Mouse (Mus musculus): Measurements from ENCODE around the gene Asb13. TPM values are rescaled to one million over a fixed set of nuclear protein-coding genes. Genes with fewer than 3 reads are reported as not detected.

Asb13 gene
- 1 to 10 TPM; 5.4 to 8.4 TPM for total RNA-seq (2021)

DNA sequence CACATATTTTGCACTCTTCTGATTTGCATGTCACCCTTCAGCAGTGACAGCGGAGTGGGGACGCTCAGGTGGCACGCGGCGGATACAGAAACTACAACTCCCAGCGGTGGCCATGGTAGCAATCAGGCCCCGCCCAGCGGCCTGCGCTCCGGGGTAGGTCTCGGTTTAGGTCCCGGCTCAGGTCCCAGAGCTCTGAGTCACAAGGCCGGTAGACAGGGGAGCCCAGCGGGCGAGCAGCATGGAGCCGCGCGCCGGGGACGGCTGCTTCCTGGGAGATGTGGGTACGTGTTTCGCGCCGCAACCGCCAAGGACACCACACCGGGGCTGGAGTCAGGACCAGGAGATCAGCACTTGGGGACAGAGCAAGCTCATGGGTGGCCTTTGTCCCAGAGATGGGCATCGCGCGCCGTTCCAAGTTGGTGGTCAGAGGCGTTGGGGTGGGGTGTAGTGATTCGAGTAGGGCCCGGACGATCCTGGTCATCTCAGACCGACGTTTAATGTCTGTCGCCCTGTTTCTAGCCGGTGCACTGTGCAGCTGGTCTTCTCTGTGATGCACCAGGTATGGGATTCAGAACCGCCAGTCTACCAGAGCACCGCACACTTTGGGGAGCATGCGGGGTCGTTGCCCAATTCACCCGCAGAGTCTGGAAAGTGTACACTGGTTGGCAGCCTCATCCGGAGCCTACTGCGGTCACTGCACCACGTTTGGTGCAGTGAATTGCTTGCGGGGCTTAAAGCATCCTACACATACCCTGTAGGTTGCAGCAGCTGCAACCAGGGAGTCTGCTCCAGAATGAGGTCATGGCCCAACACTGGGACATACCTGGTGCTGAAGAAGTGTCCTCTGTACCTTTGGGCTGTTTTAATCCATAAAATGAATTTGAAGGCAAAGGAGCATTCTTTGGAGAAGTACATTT lies at the start of gene Asb13:
Gene Asb13 (plus strand): TSS at position 138 of the 917 bp plus-strand sequence.
- DNase-seq = peak; percentile 82

DNA sequence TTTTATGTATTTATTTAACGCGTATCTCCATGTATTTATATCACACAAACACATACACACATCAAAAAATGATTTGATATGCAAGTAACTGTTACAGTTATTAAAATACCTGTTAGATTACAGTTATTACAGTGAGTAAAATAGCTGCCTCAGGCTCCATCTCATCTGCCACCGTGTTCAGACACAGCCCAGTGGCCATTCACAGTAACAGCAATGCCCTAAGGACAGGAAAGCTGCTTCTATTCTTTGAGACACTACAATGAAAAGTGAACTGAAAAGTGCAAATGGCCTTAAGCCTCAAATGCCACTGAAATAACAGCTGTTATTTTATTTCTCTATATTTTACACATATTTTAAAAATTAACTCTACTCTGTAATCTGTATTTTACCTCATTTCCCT lies 43.0 kb upstream of the Asb13 start:
- DNase-seq = peak; percentile 13

DNA sequence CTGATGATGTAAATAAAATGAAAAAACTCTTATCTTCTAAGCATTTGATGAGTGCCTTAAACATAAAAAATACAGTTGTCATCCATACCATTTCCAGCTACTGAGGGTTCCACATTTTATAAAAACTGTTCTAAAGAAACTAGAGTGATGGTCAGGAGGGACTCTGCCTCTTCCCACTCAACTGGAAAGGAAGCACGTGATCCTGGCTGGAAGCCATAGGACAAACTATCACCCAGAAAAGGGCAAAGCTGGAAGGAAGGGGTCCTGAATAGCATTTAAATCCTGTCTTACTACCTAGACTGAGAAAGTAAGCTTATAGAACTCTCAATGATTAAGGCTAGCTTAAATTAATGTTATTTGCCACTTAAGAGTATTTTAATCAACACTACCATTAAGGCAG lies 39.5 kb upstream of the Asb13 start:
- DNase-seq = no peak

DNA sequence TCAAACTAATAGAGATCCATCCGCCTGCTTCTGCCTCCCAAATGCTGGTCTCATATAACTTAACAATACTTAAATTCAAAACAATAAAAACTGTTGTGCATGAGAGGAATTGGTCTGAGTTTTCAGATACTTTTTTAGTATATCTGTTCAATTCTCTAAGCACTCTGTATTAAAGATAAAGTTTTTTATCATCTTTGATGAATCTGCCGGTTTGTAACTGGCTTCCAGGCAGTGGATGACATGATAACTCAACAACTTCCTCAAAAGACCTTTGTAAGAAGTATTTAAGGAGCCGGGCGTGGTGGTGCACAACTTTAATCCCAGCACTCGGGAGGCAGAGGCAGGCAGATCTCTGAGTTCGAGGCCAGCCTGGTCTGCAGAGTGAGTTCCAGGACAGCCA lies 37.6 kb upstream of the Asb13 start:
- DNase-seq = no peak

DNA sequence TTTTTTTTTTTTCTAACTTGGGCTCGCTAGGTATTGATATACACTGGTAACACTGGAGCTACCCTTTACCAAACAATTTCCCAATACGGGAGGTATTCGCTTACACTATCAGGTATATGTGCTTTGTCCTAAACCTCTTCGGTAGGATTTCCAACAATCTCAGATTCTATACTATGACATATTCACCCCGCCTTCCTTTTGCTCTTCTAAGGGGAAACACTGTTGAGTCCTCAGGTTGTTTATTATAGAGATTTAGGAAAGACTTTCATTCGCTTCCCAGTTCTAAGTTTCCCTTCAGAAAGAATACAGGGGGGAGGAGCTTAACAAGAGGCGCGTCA lies 24.1 kb upstream of the Asb13 start:
- no peak for DNase-seq

DNA sequence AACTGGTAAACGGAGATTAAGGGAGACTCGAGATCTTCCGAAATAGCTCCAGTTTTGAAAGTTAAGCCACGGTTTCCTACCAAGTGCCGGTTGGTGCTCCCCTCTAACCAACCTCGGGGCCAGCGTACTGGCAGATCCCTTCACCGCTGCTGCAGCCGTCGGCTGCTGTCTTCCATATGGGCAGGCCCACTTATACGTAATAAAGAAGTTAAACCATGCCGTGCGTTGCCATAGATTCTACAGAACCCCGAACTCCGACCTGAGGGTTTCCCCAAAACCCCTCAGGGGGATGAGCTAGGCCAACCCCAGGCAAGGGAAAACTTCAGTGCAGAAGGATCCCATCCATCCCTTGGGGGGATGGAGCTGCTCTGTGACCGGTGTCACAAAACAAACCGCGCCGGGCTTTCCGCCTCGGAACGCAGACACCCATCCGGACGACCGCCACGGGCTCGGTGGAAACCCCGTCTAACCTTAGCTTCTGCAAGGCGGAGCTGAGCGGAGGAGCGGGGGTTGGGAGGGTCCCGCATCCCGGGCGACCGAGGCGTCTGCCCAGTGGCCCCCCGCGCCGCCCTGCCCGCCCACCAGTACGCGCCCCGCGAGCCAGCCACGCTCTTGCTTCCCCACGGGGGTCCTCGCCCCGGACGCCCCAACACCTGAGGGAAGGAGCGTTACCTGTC lies 23.6 kb upstream of the Asb13 start:
- DNase-seq = peak; percentile 46

DNA sequence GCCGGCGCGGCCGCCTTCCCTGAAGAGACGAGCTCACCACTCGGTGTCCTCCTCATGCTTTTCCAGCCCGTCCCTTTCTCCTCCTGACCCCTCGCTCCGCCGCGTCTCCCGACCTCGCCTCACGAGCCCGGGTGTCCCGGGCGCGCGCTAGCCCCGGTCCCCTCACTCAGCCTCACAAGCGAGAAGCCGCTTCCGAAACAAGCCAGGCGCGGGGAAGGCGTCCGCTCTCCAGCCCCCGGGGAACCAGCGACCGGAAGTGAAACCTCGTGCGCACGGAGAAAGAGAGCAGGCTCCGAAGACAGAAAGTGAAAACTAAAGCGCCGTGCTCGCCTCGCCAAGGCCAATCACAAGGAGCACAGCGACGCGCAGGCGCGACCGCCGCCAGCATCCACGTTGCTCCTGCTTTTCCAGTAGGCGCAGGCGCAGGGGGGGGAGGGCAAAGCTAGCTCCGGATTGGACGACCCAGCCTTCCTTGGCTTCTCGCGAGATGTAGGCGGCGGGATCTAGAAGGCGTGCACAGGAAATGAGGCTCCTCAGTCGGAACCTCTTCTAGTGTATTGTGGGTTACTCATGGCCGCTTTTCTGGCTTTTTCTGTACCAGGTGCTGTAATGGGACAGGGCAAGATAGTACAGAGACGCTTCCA lies 22.9 kb upstream of the Asb13 start, which contains the start of gene Fam208b:
Gene Fam208b (minus strand): TSS at position 314 of the 644 bp plus-strand sequence.
- DNase-seq = peak; percentile 98

DNA sequence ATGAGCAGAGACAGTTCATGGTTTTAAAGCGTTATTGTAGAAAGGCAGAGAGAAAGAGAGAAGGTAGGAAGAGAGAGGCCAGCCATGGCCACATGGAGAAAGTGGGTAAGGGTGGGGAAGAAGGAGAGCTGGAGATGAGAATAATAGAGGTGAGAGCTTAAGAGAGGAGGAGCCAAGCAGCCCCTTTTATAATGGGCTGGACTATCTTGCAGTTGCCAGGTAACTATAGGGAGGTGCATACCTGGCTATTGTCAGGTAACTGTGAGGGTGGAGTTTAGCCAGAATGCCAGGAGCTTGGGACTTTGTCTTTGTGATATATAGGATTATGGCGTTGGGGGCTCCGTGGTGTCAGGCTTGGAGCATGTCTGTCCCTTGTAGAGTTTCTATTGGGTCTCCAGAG lies 6.7 kb upstream of the Asb13 start:
- DNase-seq = no peak

DNA sequence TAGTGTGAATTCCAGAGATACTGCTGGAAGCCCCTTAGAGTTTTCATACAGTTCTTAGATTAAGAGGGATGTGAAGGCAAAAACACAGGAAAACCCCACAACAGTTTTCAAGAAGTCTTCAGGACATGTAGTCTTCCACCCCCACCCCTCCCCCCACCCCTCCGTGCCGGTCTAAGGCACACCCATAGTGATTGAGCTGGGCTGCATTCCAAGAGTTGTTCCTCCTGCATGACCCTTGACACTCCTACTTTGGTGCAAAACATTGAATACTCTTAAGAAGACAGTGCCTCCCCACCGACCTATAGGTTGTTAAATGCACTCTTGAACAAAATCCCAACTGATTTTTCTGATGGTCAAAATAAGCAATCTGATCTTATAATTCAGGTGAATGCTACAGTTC lies 5.7 kb upstream of the Asb13 start:
- DNase-seq = no peak

DNA sequence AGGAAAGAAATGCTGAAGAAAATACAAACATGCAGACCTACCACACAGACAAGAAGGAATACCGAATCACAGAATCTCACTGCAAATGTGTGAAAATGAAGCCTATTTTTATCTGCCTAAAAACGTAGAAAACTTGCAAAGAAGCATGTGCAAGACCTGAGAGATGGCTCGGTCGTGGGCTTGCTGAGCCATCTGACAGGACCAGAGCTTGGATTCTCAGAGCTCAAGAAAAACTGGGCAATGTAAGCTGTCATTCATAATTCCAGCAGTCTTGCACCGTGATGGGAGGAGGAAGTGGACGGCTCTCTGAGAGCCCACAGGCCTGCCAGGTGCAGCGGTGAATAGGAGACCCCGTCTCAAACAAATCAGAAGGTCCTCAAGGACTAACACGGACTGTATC lies 1.3 kb upstream of the Asb13 start:
- DNase-seq = no peak

DNA sequence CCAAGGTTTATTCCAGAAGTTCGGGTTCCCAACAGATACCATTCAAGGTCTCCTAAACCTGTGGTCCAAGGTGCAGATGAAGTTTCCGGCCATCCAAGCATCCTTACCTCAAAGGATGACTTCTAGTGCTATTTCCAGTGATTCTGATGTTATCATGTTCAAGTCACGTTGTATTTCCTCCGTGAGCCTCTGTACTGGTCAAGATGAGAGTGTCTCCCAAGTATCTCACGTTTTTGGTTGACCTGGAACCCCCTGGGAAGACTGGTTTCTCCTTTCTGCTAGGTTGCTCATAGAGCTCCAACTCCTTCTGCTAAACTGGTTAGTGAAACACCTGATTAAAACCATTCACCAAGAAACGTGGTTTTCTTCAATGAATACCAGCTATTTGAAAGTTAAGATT lies 701 bp upstream of the Asb13 start:
- no peak for DNase-seq

DNA sequence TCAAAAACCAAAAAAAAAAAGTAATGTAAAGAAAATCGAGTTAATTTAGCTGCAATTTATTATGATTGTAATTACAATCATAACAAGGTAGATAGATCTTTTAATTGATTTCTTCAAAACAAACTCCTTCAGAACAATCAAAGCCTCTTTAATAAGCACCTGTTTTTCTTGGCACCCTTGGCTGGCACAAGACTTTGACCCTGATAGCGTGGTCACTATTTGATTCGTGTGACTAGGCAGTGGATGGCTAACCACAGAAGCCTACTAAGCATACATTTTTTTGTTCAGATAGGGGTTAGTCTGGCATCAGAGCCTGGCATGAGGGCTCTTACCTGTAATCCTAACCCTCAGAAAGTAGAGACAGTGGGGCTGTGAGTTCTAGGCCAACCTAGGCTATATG lies 1.2 kb downstream of the Asb13 start:
- DNase-seq = no peak

DNA sequence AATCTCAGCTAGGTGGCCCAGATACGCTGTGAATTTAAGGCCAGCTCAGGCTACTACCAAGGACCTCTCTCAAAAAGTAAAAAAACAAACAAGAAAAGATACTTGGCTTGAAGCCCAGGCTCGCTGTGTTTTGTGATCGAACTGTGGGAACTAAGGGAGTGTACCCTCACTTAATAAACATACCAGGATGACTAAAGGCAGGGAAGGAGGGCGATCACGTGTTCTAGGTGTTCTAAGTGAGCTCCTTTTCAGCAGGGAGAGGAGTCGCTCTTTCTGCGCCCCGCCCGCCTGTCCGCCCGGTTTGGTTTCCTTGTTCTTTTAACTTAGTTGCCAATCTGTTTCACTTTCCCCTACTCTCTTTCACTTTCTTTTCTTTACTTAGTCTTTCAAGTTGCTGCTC lies 3.0 kb downstream of the Asb13 start:
- DNase-seq = no peak

DNA sequence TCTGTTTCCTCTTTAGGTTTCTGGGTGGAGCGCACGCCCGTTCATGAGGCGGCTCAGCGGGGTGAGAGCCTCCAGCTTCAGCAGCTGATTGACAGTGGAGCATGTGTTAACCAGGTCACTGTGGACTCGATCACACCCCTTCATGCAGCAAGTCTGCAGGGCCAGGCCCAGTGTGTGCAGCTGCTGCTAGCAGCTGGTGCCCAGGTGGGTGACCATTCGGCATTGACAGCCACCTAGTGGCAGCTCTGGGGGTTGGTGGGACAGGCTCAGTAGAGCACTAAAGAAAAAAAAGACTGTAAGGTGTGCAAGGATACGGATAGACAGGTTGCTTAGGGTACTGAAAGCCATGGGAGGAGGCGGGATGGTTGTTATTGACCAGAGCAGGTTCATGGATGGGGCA lies 8.2 kb downstream of the Asb13 start:
- peak; percentile 43 for DNase-seq

DNA sequence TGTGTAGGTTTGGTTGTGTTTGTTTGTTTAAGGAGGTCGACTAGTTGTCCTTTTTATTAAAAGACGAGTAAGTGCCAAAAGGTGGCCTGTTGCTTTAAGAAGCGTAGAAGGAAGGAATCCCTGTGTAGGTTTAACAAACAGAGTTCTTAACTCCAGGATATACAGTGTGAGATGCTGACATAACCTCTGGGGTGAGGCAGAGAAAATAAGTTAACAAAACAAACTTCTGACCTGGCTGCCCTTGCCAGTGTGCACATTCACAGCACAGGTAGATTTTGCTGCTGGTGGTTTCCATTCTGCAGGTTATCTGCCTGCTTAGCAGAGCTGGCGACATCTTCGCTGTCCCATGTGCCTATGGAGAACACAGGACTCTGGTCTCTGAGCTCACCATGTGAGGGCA lies 8.7 kb downstream of the Asb13 start:
- DNase-seq = no peak

DNA sequence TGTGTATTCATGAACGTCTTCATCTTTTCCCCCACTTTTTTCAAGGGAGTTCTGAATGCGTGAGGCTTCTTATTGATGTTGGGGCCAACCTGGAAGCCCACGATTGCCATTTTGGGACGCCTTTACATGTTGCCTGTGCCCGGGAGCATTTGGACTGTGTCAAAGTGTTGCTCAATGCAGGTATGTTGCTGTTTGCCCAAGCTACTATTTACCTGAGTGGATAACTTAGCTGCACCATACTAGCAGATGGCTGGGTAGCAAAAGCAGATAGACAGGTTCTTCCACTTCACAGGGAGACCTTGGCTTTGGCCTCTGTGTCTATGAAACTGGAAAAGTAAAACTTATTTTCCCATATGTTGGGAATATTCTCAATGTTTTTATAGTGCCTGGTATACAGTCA lies 11.0 kb downstream of the Asb13 start:
- DNase-seq = no peak

DNA sequence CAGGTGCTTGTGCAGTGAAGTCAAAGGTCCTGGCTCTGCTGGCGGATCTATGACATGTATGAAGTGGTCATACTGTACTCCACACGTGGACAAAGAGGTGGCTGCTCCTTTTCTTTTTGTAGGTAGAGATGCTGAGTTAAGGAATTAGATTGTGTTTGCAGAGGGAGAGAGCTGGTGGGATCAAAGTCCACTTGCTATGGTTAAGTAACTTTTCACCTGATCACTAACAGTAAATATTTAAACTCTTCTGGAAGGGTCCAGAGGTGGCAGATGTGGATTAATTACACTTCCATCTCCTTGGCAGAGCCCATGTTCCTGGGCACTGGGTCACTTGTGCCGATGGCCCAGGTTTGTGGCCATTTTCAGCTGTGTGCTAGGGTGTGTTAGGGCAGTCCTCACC lies 12.1 kb downstream of the Asb13 start:
- DNase-seq = no peak

DNA sequence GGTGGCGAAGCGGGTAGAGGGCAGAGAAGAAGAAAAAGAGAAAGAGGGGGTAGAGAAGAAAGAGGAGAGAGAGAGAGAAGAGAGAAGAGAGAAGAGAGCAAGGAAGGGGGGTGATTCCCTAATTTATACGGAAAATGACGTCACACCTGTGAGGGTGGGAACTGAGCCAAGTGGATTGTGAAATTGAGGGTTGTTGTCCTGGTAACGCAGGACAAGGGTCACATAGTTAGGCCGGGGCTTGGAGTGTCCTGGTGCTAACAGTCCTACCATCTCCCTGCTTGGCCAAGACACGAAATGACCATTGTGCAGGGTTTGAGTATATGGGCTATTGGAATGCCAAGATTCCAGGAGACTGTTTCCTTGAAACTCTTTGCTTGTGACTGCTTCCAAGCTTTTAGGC lies 12.7 kb downstream of the Asb13 start:
- DNase-seq = no peak

DNA sequence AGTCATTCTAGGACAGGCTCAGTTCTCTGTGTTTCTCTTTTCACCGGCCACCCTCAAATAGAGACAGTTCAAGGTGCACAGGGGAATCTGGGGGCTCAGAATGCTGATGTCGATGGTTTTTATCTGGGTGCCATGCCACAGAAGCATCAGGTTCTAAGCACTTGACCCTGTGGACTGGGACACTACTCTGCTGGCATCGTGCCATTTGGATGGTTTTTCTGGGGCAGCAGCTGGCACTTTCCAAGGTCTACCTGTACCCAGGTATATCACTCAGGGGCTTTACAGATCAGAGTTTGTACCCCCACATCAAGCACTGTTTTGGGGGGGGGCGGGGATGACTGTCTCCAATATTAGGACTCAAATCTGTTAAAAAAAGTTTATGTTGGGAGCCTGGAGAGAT lies 16.7 kb downstream of the Asb13 start:
- DNase-seq = no peak

DNA sequence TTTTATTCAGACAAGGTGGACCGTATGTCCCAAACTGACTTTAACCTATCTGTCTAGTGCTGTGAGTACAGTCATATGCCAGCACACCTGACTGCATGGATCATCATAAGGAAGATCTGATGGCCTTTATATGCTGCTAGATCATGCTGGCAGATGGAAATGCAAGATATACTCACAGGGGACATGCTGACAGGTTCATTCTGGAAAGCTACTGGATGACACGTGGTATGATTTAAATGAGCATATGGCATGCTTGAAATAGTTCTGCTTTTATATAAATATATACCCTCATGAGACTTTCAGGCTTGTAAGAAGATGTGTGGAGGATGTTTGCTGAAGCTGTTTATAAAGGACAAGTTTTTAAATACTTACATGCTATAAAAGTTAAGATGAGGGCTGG lies 20.6 kb downstream of the Asb13 start:
- no peak for DNase-seq

DNA sequence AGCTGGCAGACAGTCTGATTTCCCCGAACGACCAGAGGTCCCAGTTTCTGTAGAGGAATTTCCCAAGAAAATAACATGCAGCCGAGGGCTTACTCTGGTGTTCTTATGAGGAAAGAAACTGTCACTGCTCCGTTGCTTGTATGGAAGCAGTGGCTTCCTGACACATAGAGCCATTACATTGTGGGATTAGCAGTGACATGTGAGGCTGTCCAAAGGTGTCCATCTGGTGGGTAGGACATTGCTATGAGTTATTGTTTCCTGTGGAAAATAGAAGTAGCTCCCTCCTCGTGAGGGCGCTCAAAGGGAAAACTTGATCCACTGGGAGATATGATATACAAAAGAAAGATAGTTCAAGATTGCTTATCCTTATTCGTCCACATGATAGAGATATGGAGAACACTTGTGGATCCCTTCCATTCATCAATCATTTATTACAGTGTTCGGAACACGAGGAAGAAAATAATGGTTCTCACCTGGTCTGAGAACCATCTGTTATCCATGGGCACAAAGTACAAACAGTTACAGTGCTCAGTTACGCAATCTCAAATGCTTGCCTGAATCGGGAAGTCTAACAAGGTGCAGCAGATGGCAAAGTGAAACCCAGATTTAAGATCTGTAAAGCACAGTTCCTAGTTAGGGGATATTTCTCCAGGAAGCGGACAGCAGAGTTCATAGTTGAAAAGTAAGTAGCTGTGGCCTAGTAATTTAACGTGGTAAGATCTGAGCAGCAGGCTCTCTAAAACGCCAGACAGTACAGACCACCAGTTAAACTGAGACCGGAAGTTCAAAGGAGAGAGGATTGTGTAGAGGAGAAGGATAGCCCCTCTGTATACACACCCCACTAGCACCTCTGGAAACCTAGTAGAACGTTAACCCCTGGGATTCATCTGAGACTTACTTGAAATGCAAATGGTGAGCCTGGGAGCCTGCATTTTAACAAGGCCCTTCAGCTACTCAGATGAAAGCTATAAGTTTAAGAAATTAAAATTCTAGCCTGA lies 25.6 kb downstream of the Asb13 start:
- no peak for DNase-seq

DNA sequence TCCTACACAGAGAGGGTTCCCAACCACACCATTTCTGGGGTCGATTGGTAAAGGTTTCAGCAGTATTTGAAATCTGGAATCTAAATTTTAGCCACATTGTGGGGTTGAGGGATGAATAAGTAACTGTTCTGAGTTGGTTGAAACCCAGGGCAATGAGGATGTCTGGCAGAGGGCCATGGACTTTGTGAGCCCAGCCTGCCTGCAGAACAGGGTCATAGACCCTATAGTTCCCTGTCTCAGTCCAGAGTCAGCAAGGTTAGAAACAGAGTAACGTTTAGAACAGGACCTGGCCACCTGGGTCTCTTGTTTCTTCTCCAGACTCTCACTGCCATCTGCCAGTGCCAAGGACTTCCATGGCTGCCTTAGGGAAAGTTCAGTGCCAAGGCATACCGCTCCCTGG lies 30.4 kb downstream of the Asb13 start:
- DNase-seq = no peak

Data from heart, postnatal 4 days (tissue).